7 mouse cellular contexts compared by ENCODE assay signal in genomic region chr13:47104856-47105541, GRCm38 (mm10). TPM values are rescaled to one million over a fixed set of nuclear protein-coding genes. Genes with fewer than 3 reads are reported as not detected.
A peak's percentile ranks its signal among the peaks of the same experiment; 100 is the strongest.
DNase-seq lines count a peak whose midpoint lies in the region; ATAC-seq and TF ChIP-seq lines count a peak whose summit lies in the region.

No protein-coding gene starts in this region.

- peaks cover 11% of the 10 kb centered on the region; the same call in 1 of the 2 replicates for H3K27me3 ChIP-seq in heart, embryonic 10.5 days (ENCODE audit: insufficient read depth, poor library complexity, severe bottlenecking)
- no peaks in the 10 kb centered on the region for H3K27me3 ChIP-seq in kidney, postnatal 0 days (ENCODE audit: insufficient read depth, low read length)

- peak overlapping the region; percentile 100 for H3K27ac ChIP-seq in heart, embryonic 10.5 days
- peak overlapping the region; percentile 99 for H3K27ac ChIP-seq in kidney, postnatal 0 days

- H3K9ac ChIP-seq in kidney, postnatal 0 days (ENCODE audit: low read depth, low read length): peak overlapping the region; percentile 91

- no peak for ATAC-seq in kidney, postnatal 0 days (replicated peaks; ENCODE audit: low FRiP score, low read depth)

- H3K36me3 ChIP-seq in heart, embryonic 10.5 days: peaks cover 27% of the 10 kb centered on the region
- H3K36me3 ChIP-seq in kidney, postnatal 0 days (ENCODE audit: insufficient read depth, low read length): 0 out of 2 replicates have a peak, but pooled peaks cover 3% of the 10 kb centered on the region

- under 1% methylated on average over 25 of the region's 25 CpGs for WGBS in heart, embryonic 10.5 days
- WGBS in kidney, postnatal 0 days: under 1% methylated on average over 25 of the region's 25 CpGs

- peak overlapping the region; percentile 98 for H3K4me3 ChIP-seq in heart, embryonic 10.5 days
- peak overlapping the region; percentile 83 for H3K4me3 ChIP-seq in kidney, postnatal 0 days (replicated peaks; ENCODE audit: low read depth, low read length)

- DNase-seq in 3T3-L1 (ENCODE audit: low read depth, low spot score): peak; percentile 63
- peak; percentile 37 to 43 for DNase-seq in B cell, adult 2 months
- DNase-seq in cerebellum, postnatal 25 days: peak; percentile 35 to 42
- DNase-seq in heart, embryonic 10.5 days (ENCODE audit: low spot score): no peak
- peak; percentile 53 for DNase-seq in kidney, postnatal 0 days (ENCODE audit: low spot score)
- peak; percentile 34 for DNase-seq in lung, postnatal 36 days
- DNase-seq in spleen, postnatal 36 days (ENCODE audit: low spot score in 2 of 2): peak; percentile 35 to 47

- peaks cover 23% of the 10 kb centered on the region for H3K4me1 ChIP-seq in heart, embryonic 10.5 days
- peaks cover 8% of the 10 kb centered on the region for H3K4me1 ChIP-seq in kidney, postnatal 0 days (replicated peaks; ENCODE audit: insufficient read depth, low read length)

- H3K4me2 ChIP-seq in kidney, postnatal 0 days (ENCODE audit: low read length): peak overlapping the region; percentile 71

- H3K9me3 ChIP-seq in heart, embryonic 10.5 days: no peaks in the 10 kb centered on the region
- no peaks in the 10 kb centered on the region for H3K9me3 ChIP-seq in kidney, postnatal 0 days (replicated peaks; ENCODE audit: low read length)

- no peak for TF ChIP-seq CTCF in kidney, postnatal 0 days (IDR thresholded peaks at IDR 0.05; ENCODE audit: low read depth)

RNA-seq across cellular contexts. Expression of gene Dek, which starts 1.0 kb away (rescaled TPM):
- polyA plus RNA-seq in heart, embryonic 10.5 days (2016; fragmentation: Nextera tagmentation; extraction: Ambion mirVana): 167 and 249 TPM in 2 replicates
- 185 and 187 TPM in 2 replicates for polyA plus RNA-seq in kidney, postnatal 0 days (2015; fragmentation: Nextera tagmentation; extraction: Ambion mirVana)

RNA-seq across cellular contexts. Expression of gene Rnf144b, which starts 17.5 kb away (rescaled TPM):
- polyA plus RNA-seq in heart, embryonic 10.5 days (2016; fragmentation: Nextera tagmentation; extraction: Ambion mirVana): 0.98 and 1.6 TPM in 2 replicates
- polyA plus RNA-seq in kidney, postnatal 0 days (2015; fragmentation: Nextera tagmentation; extraction: Ambion mirVana): 1.1 and 1.6 TPM in 2 replicates
